Mouse (Mus musculus) kidney, postnatal 14 days (tissue): ENCODE measurements around the gene March5.
"Not testable (repeated sequence)": the region's sequence is repeated elsewhere in the genome, so short reads cannot be mapped to it uniquely, and the experiment has no call there.

Experiments used
- DNase-seq: peaks from one replicate; pipeline ENCODE4 v3.0.0; 2022; ENCODE audit warnings: mixed read lengths

The March5 gene

DNA sequence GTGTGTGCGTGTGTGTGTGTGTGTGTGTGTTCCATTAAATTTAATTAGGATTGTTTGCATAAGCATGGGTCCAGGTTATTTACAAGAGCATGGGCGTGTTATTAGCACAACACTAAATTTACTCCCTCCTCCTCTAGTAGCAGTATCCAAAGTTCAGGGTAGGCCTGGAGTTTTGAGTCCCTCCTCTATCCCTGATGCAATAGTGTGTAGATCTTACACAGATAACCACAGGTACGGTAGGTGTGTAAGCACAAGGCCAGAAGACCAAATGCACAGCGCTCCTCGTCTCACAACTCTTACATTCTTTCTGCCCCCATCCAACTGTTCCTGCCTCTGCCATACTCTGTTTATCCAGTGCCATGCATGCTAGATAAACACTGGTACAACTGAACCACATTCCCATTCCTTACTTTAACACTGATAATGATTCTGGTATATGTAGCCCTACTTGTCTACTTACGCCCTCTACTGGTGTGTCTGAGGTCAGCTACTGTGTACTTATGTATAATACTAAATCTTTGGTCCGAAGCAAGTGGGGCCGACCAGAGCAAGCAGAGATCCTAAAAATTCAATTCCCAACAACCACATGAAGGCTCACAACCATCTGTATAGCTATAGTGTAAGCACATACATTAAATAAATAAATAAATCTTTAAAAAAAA, 2.3 kb downstream of the March5 start:
- no peak for DNase-seq

GRCm38 (mm10) chr19:37210457-37210856, 3.1 kb downstream of the March5 start:
- no peak for DNase-seq

DNA sequence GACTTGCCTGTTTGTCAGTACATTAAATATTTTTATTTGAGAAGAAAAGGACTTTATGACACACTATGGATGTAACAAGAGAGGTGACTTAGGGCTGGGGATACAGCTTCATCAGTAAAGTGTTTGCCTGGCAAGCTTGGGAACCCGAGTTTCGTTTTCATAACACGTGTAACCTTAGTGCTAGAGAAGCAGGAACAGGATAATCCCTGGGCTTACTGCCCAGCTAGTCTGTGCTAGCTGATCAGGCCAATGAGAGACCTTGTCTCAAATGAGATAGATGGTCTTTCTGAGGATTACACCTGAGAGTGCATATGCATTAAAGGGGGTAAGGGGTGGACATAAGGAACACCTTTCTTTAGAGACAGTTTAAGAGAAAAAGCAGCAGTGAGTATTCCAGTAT, 4.1 kb downstream of the March5 start:
- no peak for DNase-seq

- peak; percentile 49 for DNase-seq
Measured at GRCm38 (mm10) chr19:37214711-37215110, 7.4 kb downstream of the March5 start.

DNA sequence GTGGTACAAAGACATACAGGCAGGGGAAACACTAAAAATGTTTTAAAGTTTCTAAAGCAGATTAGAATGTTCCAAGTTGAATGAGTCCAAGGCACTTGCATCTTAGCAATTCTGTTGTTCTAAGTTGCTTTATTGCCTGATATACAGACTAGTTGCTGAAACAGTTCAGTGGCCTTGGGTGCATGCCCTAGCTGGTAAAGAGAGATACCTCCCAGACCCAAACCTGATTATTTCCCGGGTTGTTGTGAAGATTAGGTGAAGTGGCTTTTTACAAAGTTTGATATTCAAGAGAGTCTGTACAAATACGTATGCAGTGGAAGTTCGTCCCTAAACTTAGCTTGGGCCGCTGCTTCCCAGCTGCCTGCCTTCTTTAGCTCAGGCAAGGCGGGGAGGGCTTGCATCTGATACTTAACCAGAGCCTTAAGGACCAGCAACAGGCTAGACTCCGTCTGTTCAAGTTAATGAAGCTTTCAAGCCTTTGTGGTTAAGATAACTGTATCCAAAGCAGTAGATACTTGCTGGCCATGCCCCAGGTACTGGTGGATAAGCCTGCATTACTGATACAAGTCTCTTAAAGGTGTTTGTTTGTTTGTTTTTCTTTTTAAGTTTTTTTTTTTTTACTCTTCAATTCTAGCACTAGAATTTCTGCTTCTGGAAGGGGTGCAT, 18.0 kb downstream of the March5 start:
- DNase-seq = no peak

DNA sequence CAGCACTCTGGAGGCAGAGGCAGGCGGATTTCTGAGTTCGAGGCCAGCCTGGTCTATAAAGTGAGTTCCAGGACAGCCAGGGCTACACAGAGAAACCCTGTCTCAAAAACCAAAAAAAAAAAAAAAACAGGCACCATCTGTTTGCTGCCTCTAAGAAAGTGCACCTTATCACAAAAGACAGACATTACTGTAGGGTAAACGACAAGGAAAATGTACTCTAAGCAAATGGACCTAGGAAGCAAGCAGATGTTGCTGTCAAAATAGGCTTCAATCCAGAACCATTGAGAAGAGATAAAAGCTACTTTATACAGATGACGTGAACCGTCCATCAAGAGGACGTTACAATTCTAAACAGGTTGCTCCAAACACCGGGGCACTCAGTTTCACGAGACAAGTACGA, 25.3 kb downstream of the March5 start:
- DNase-seq = not testable (repeated sequence)

- DNase-seq = no peak
Measured at GRCm38 (mm10) chr19:37233561-37234539, 26.5 kb downstream of the March5 start.

GRCm38 (mm10) chr19:37235818-37236217, 28.5 kb downstream of the March5 start:
- DNase-seq = peak; percentile 35

DNA sequence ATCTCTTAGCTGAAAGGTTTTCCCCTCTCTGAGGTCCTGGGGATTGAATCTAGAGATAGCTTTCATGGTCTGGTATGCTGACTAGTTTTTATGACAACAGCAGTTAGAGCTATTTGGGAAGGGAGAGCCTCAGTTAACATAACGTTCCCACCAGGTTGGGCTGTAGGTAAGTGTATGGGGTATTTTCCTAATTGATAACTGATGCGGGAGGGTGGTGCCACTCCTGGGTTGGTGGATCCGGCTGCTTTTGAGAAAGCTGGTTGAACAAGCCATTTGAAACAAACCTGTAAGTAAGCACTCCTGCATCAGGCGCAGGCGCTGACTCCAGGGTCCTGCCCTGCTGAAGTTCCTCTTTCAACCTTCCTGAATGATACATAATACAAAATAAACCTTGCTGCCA, 30.0 kb downstream of the March5 start:
- DNase-seq = no peak

DNA sequence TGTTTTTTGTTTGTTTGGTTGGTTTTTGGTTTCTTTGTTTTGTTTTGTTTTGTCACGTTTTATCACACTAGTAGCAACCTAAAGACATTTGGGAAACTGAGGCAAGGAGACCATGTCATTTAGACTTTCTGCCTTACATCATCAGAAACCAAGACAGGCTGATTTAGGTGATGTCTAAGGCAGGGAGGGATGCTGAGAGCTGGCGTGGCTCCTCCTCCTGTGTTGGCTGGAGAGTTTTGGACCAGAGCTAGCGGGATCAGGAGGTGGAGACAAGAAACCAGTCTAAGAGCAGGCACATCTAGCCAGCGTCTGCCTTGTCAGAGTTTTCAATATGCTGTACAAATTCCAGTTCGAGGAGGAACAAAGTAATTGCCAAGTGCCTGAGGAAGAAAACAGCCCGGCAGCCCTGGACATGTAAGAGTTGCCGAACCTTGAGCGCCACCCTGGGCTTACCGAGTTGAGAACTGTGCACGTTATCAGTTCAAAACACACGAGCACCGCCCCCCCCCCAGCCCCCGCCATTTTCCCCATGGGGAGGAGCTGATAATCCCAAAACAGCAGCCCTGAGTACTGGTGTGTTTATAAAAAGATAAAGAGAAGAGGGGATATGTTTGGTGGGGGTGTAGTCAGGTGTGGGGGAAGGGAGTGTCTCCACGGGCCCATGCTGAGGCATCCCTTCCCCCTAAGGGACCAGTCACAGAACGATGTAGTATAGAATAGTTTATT, 30.5 kb downstream of the March5 start:
- no peak for DNase-seq

GRCm38 (mm10) chr19:37238651-37239050, 31.3 kb downstream of the March5 start:
- DNase-seq = no peak

GRCm38 (mm10) chr19:37239096-37239495, 31.8 kb downstream of the March5 start:
- DNase-seq = peak; percentile 62

DNA sequence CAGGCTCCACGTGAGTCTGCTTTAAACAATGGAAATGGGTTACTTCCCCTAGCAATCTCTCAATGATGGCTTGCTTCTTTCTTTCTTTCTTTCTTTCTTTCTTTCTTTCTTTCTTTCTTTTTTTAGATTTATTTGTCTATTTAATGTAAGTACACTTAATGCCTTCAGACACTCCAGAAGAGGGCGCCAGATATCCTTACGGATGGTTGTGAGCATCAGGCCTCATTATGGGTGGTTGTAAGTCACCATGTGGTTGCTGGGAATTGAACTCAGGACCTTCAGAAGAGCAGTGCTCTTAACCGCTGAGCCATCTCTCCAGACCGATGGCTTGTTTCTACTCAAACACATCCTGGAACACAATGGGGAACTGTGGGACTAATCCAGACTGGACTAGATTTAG, 33.9 kb downstream of the March5 start:
- DNase-seq = no peak

DNA sequence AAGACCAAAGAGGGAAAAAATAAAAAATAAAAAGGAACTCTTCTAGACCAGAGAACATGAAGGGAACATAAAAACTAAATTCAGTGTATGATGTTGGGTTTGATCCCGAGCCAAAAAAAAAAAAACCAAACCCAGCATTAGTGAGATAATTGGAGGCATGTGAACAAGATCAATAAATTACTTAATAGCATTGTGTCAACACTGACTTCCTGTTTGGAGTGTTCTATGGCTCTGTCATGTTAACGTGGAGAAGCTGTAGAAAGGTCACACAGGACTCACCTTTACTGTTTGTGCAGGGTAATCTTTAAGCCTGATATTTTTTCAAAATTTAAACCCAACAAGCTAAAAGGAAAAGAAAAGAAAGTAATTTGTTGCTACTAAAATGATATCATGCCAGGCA, 35.4 kb downstream of the March5 start:
- no peak for DNase-seq

DNA sequence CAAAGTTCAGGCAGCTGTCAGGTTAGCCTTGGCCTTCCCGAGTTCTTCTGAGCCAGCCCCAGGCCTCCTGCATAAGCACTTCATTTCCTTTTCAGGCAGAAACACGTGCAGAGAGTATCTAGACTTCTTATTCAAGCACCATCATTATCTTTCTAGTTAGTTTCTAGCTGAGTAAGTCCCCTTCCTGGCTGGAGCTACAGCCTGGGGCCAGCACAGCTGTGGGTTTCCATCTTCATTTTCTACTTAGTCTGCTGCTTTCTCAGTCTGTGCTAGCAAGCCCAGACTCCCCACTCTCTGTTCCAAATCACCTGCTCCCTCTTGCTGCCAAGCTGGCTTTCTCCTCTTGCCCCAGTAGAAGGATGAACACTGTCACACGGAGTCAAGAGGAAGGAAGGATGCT, 39.5 kb downstream of the March5 start:
- DNase-seq = no peak

- DNase-seq = no peak
Measured at GRCm38 (mm10) chr19:37248199-37248598, 40.9 kb downstream of the March5 start.

GRCm38 (mm10) chr19:37252104-37252503, 44.8 kb downstream of the March5 start:
- no peak for DNase-seq

- DNase-seq = no peak
Measured at GRCm38 (mm10) chr19:37255321-37255720, 48.0 kb downstream of the March5 start.

DNA sequence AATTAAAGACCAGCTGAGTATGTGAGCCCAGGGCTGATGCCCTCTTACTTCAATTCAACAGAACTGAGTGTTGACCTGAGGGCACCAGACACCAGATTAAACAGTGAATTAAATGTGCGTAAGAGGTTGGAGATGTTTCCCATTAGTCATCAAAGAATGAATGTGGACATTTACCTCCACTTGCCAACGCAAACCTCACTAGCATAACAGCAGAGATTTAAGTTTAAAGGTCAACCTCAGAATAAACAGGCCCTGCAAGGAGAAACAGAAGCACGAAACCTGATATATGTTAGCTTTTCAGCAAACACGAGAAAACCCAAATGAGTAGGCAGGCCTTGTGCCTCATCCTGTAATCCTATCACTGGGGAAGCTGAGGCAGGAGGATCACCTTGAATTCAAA, 55.0 kb downstream of the March5 start:
- DNase-seq = peak; percentile 35

GRCm38 (mm10) chr19:37263566-37263942, 56.2 kb downstream of the March5 start:
- DNase-seq = no peak

DNA sequence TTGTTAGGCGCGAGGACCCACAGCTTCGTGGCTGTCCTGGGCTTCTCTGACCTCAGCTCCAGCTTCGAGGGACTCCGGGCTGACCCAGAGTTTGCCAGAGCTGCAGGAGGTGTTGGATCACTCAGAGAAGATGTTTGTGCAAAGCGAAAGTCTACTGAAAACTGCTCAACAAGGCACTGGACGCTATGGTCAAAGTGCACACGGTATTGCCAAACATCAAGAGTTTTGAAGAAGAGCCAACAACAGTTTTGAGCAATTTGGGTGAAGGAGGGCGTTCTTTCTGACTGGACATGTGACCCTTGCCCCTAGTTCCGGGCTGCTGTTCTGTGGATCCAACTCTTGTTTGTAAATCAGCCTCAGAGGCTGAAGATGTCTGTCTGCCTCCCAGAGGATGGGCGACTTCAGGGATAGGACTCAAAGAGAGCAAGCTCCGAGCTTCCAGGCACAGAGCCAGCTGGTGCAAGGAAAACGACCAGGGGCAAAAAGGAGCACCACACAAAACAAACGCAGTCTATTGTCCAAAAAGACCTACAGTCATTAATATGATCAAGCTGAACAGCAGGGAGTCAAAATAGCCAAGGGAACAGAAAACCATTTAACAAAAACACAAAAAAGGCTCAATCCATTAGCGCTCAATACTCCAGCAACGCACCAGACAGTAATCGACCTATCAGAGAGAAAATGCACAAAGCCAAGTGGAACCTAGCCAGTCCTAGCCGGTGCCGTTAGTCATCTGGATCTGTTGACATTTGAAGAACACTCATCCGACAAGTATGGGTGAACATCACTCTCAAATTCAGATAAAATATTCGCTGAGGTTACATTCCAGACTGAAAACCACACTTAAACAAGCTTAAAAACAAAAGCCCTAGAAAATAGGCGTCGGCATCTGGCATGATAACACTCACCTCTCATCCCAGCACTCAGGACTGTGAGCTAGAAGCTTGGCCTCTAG, 56.9 kb downstream of the March5 start:
- DNase-seq = peak; percentile 85
